Mouse (Mus musculus): ENCODE data around the gene Impg1. TPM values are rescaled to one million over a fixed set of nuclear protein-coding genes. Genes with fewer than 3 reads are reported as not detected.

Gene Impg1
- polyA plus RNA-seq, 1 experiment: not detected

DNA sequence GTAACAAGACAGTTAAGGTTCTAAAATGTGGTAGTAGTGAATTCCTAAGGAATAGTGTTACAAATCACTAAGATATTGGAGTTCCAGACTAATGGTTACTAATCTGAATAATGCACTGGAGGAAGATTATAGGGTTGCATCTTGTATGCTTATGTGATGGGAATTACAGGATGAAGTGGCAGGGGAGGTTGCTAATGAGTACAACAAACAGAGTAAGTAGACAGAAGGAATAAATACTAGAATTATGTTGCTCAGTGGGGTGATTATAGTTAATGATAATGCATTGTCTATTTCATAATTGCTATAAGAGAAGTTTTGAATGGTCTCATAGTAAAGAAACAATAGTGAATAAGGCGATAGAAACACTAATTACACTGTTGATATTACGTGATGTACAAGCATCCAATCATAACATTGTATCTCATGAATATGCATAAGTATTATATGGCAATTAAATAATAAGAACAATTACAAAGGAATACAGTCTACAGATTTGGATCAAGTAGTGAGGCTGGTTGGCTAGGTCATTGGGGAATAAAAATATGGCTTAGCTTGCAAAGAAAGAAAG, 85.1 kb downstream of the Impg1 start:
- no peak for TF ChIP-seq POLR2A (IDR thresholded peaks at IDR 0.05; ENCODE audit: low read depth, low read length)
- no peak for TF ChIP-seq CTCF (conservative IDR thresholded peaks at IDR 0.05; ENCODE audit: insufficient read depth, insufficient read length, low read depth, low read length)
- no peak overlapping the region for H3K27ac ChIP-seq (ENCODE audit: insufficient read depth, low read depth, low read length)
- no peaks in the 10 kb centered on the region for H3K36me3 ChIP-seq (ENCODE audit: control insufficient read depth, insufficient read depth, low read length)
- no peaks in the 10 kb centered on the region for H3K27me3 ChIP-seq (replicated peaks; ENCODE audit: control insufficient read depth, insufficient read depth, low read length)
- H3K4me3 ChIP-seq (ENCODE audit: insufficient read depth, low read depth, low read length): no peak overlapping the region
- 92% methylated on average over 2 of the region's 2 CpGs for WGBS
- H3K4me1 ChIP-seq (ENCODE audit: control insufficient read depth, insufficient read depth, low read length): no peaks in the 10 kb centered on the region
- DNase-seq: no peak

DNA sequence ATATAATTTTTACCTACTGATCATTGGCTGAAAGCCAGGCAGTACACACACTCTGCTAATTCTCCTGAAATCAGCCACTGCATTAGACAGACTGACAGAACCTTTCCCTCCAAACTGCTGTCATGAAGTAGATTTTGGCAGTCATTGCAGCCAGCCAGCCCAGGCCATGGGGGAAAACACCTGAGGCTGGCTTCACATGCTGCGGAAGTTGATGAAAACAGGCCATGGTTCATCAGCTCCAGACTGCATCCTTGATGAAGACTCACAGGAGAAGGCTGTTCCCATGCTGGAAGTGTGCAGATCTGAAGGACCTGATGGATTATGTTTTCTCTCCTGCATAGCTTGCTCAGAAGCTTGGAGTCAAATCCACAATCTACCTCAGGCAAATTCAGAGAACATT, 91.2 kb downstream of the Impg1 start:
- TF ChIP-seq POLR2A (IDR thresholded peaks at IDR 0.05; ENCODE audit: low read depth, low read length) (no peak), CTCF (conservative IDR thresholded peaks at IDR 0.05; ENCODE audit: insufficient read depth, insufficient read length, low read depth, low read length) (no peak)
- Histone ChIP-seq H3K36me3 (ENCODE audit: control insufficient read depth, insufficient read depth, low read length) (no peaks in the 10 kb centered on the region), H3K27me3 (replicated peaks; ENCODE audit: control insufficient read depth, insufficient read depth, low read length) (no peaks in the 10 kb centered on the region), H3K4me1 (ENCODE audit: control insufficient read depth, insufficient read depth, low read length) (no peaks in the 10 kb centered on the region), H3K27ac (ENCODE audit: insufficient read depth, low read depth, low read length) (no peak overlapping the region), H3K4me3 (ENCODE audit: insufficient read depth, low read depth, low read length) (no peak overlapping the region)
- 63% methylated on average over 1 of the region's 1 CpGs for WGBS
- DNase-seq: no peak

DNA sequence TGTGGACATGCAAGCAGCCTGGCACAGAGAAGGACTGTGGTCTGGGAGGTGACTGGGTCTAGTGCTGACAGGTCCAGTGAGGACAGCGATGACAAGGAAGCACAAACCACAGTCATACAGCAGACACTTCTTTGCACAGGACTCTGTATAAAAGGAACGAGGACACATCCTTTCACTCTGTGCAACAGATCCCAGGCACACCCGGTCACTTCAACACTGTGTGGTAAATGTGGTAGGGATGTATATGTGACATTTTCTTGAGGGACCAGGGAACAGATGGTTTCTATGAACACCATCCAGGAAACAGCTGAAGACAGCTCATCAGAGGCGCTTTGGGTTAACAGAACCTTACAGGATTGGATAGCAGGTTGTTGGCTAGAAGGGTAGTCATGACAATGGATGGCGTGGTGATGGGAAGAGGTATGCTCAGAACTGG, 92.0 kb downstream of the Impg1 start:
- no peaks in the 10 kb centered on the region for H3K27me3 ChIP-seq (replicated peaks; ENCODE audit: control insufficient read depth, insufficient read depth, low read length)
- 86% methylated on average over 5 of the region's 5 CpGs for WGBS
- DNase-seq: no peak
- TF ChIP-seq POLR2A (IDR thresholded peaks at IDR 0.05; ENCODE audit: low read depth, low read length) (no peak), CTCF (conservative IDR thresholded peaks at IDR 0.05; ENCODE audit: insufficient read depth, insufficient read length, low read depth, low read length) (no peak)
- no peak overlapping the region for H3K4me3 ChIP-seq (ENCODE audit: insufficient read depth, low read depth, low read length)
- H3K4me1 ChIP-seq (ENCODE audit: control insufficient read depth, insufficient read depth, low read length): no peaks in the 10 kb centered on the region
- no peaks in the 10 kb centered on the region for H3K36me3 ChIP-seq (ENCODE audit: control insufficient read depth, insufficient read depth, low read length)
- no peak overlapping the region for H3K27ac ChIP-seq (ENCODE audit: insufficient read depth, low read depth, low read length)

DNA sequence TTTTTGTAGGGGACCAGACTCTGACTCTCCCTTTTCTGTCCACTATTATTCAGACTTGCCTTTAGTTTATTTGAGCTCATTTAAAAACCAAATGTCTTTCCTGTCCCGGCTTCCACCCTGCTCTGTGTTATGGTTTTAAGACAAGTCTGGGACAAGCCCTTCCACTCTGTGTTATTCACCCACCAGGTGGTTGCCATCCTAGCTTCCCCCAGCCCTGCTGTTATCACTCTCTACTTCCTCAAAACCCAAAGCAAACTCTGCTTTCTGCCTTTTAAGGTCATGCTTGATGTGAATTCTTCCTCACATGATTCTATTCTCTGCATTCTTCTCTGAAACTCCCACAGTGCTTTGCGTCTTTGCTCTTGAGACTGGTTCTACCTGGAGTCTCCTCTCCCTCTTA, 96.6 kb downstream of the Impg1 start:
- no peak overlapping the region for H3K4me3 ChIP-seq (ENCODE audit: insufficient read depth, low read depth, low read length)
- H3K36me3 ChIP-seq (ENCODE audit: control insufficient read depth, insufficient read depth, low read length): no peaks in the 10 kb centered on the region
- 70% methylated on average over 2 of the region's 2 CpGs for WGBS
- H3K27ac ChIP-seq (ENCODE audit: insufficient read depth, low read depth, low read length): no peak overlapping the region
- no peak for DNase-seq
- H3K27me3 ChIP-seq (replicated peaks; ENCODE audit: control insufficient read depth, insufficient read depth, low read length): no peaks in the 10 kb centered on the region
- no peaks in the 10 kb centered on the region for H3K4me1 ChIP-seq (ENCODE audit: control insufficient read depth, insufficient read depth, low read length)
- no peak for TF ChIP-seq POLR2A (IDR thresholded peaks at IDR 0.05; ENCODE audit: low read depth, low read length)
- no peak for TF ChIP-seq CTCF (conservative IDR thresholded peaks at IDR 0.05; ENCODE audit: insufficient read depth, insufficient read length, low read depth, low read length)

DNA sequence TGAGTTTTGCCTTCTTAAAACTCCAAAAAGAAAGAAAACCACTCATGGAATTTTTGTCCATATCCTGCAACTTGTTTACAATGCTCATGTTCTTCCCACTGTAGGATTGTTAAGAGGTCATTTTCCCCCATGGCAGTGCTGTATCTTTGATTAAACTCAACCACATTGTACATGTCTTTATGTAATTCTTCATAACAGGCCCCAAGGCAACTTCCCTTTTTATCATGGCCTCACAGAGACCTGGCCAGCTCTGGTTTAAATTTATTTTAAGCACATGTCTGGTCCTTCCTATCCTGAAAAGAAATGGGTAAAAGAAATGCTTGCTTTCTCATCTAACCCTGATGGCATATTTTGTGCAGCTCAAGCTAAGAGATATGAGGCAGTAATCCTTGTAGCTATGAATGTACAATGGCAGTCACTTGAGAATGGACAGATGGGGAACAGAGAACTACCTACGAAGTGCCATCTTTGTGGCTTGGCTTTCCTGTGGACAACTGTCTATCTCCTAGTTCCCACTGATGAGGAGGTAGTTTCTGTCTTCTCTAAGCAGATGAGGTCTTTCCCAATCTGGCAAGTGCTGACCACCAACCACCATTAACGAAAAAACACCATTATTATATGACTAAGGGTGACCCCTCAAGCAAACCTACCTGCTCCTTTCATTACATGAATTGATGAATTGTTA, 97.6 kb downstream of the Impg1 start:
- no peak overlapping the region for H3K27ac ChIP-seq (ENCODE audit: insufficient read depth, low read depth, low read length)
- H3K36me3 ChIP-seq (ENCODE audit: control insufficient read depth, insufficient read depth, low read length): no peaks in the 10 kb centered on the region
- H3K4me1 ChIP-seq (ENCODE audit: control insufficient read depth, insufficient read depth, low read length): no peaks in the 10 kb centered on the region
- H3K4me3 ChIP-seq (ENCODE audit: insufficient read depth, low read depth, low read length): no peak overlapping the region
- 81% methylated on average over 2 of the region's 2 CpGs for WGBS
- DNase-seq: no peak
- H3K27me3 ChIP-seq (replicated peaks; ENCODE audit: control insufficient read depth, insufficient read depth, low read length): no peaks in the 10 kb centered on the region
- no peak for TF ChIP-seq POLR2A (IDR thresholded peaks at IDR 0.05; ENCODE audit: low read depth, low read length)

DNA sequence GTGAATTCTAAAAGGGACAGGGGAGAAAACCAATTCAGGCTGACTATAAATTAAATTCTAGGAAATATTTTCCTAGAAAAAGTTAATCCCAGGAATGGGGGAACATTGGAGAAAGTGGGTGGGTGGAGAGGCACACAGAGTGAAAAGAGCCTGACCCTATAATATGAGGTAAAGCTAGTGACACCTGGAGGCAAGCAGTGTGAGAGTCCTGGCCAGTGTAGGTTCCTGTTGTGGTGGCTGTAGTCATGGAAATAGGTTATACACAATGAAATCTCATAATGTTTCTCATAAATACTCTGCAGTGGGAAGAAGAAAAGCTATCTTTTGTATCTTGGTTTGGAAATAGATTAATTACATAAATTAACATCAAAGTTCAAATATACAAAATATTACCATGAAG, 105.2 kb downstream of the Impg1 start:
- Histone ChIP-seq H3K27me3 (replicated peaks; ENCODE audit: control insufficient read depth, insufficient read depth, low read length) (no peaks in the 10 kb centered on the region), H3K27ac (ENCODE audit: insufficient read depth, low read depth, low read length) (no peak overlapping the region), H3K4me1 (ENCODE audit: control insufficient read depth, insufficient read depth, low read length) (no peaks in the 10 kb centered on the region), H3K36me3 (ENCODE audit: control insufficient read depth, insufficient read depth, low read length) (no peaks in the 10 kb centered on the region), H3K4me3 (ENCODE audit: insufficient read depth, low read depth, low read length) (no peak overlapping the region)
- no peak for DNase-seq
- no peak for TF ChIP-seq POLR2A (IDR thresholded peaks at IDR 0.05; ENCODE audit: low read depth, low read length)
- TF ChIP-seq CTCF (conservative IDR thresholded peaks at IDR 0.05; ENCODE audit: insufficient read depth, insufficient read length, low read depth, low read length): no peak

DNA sequence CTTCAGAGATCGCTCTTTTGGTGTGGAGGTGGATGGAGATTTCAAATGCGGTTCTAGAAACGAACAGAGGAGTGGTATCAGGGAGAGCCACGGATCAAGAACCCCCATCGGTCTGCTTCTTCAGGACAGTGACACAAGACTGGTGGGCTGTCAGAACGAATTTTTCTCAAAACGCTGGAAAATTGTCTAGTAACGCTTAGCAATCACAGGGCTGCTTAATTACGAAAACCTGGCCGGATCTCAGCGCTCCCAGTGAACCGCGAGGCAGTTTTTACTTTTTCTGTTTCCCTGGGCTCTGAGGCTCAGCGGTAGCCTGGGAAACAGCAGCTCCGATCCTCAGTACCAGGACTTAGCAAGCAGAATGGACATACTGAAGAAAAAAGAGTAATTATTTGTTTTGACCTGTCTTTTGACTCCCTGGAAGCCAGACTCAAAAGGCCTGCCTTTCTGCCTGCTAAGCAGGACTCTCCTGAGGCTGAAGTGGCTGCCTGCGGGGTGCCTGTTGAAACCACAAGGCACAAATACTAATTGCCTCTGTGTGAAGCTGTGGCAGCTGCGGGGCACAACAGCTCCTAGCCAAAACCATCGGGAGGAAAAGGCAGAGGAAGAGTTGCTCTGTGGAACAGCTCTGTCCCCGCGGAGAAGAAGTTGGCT, 113.5 kb downstream of the Impg1 start:
- no peak for DNase-seq
- 52% methylated on average over 20 of the region's 20 CpGs for WGBS
- TF ChIP-seq POLR2A (IDR thresholded peaks at IDR 0.05; ENCODE audit: low read depth, low read length): no peak
- TF ChIP-seq CTCF (conservative IDR thresholded peaks at IDR 0.05; ENCODE audit: insufficient read depth, insufficient read length, low read depth, low read length): no peak
- no peak overlapping the region for H3K4me3 ChIP-seq (ENCODE audit: insufficient read depth, low read depth, low read length)
- no peaks in the 10 kb centered on the region for H3K27me3 ChIP-seq (replicated peaks; ENCODE audit: control insufficient read depth, insufficient read depth, low read length)
- H3K27ac ChIP-seq (ENCODE audit: insufficient read depth, low read depth, low read length): no peak overlapping the region
- no peaks in the 10 kb centered on the region for H3K4me1 ChIP-seq (ENCODE audit: control insufficient read depth, insufficient read depth, low read length)
- H3K36me3 ChIP-seq (ENCODE audit: control insufficient read depth, insufficient read depth, low read length): no peaks in the 10 kb centered on the region
